Mouse (Mus musculus): ENCODE data around the gene Gramd4.

Gene Gramd4

GRCm38 (mm10) chr15:86119186-86119585 is 61.7 kb downstream of the Gramd4 start:
- Histone ChIP-seq H3K36me3 (ENCODE audit: control insufficient read depth, insufficient read depth, low read length, poor library complexity, severe bottlenecking) (peaks cover 6% of the 10 kb centered on the region), H3K27me3 (ENCODE audit: control insufficient read depth, insufficient read depth, low read length, poor library complexity, severe bottlenecking) (no peaks in the 10 kb centered on the region)
- no peak for DNase-seq (ENCODE audit: low read depth, low spot score)

- DNase-seq (ENCODE audit: low read depth, low spot score), result no peak
- Histone ChIP-seq H3K27me3 (ENCODE audit: control insufficient read depth, insufficient read depth, low read length, poor library complexity, severe bottlenecking) (no peaks in the 10 kb centered on the region), H3K36me3 (ENCODE audit: control insufficient read depth, insufficient read depth, low read length, poor library complexity, severe bottlenecking) (peaks cover 6% of the 10 kb centered on the region)
Observed at GRCm38 (mm10) chr15:86122261-86122949, 64.9 kb downstream of the Gramd4 start.

- peaks cover 4% of the 10 kb centered on the region for H3K36me3 ChIP-seq (ENCODE audit: control insufficient read depth, insufficient read depth, low read length, poor library complexity, severe bottlenecking)
- H3K27me3 ChIP-seq (ENCODE audit: control insufficient read depth, insufficient read depth, low read length, poor library complexity, severe bottlenecking), result no peaks in the 10 kb centered on the region
- no peak for DNase-seq (ENCODE audit: low read depth, low spot score)
Observed at GRCm38 (mm10) chr15:86123409-86123808, 65.9 kb downstream of the Gramd4 start.

GRCm38 (mm10) chr15:86124359-86124758 is 66.9 kb downstream of the Gramd4 start:
- no peaks in the 10 kb centered on the region for H3K27me3 ChIP-seq (ENCODE audit: control insufficient read depth, insufficient read depth, low read length, poor library complexity, severe bottlenecking)
- DNase-seq (ENCODE audit: low read depth, low spot score), result peak; percentile 87
- H3K36me3 ChIP-seq (ENCODE audit: control insufficient read depth, insufficient read depth, low read length, poor library complexity, severe bottlenecking), result peaks cover 3% of the 10 kb centered on the region

- DNase-seq (ENCODE audit: low read depth, low spot score), result no peak
- H3K36me3 ChIP-seq (ENCODE audit: control insufficient read depth, insufficient read depth, low read length, poor library complexity, severe bottlenecking), result peaks cover 3% of the 10 kb centered on the region
- no peaks in the 10 kb centered on the region for H3K27me3 ChIP-seq (ENCODE audit: control insufficient read depth, insufficient read depth, low read length, poor library complexity, severe bottlenecking)
Observed at GRCm38 (mm10) chr15:86129036-86129435, 71.5 kb downstream of the Gramd4 start.

GRCm38 (mm10) chr15:86130657-86131056 is 73.2 kb downstream of the Gramd4 start:
- Histone ChIP-seq H3K36me3 (ENCODE audit: control insufficient read depth, insufficient read depth, low read length, poor library complexity, severe bottlenecking) (peaks cover 3% of the 10 kb centered on the region), H3K27me3 (ENCODE audit: control insufficient read depth, insufficient read depth, low read length, poor library complexity, severe bottlenecking) (no peaks in the 10 kb centered on the region)
- no peak for DNase-seq (ENCODE audit: low read depth, low spot score)

GRCm38 (mm10) chr15:86134941-86135783 is 77.7 kb downstream of the Gramd4 start:
- DNase-seq (ENCODE audit: low read depth, low spot score), result peak; percentile 82
- Histone ChIP-seq H3K36me3 (ENCODE audit: control insufficient read depth, insufficient read depth, low read length, poor library complexity, severe bottlenecking) (peaks cover 3% of the 10 kb centered on the region; the same call in 1 of the 2 replicates), H3K27me3 (ENCODE audit: control insufficient read depth, insufficient read depth, low read length, poor library complexity, severe bottlenecking) (no peaks in the 10 kb centered on the region)

- H3K27me3 ChIP-seq (ENCODE audit: control insufficient read depth, insufficient read depth, low read length, poor library complexity, severe bottlenecking), result no peaks in the 10 kb centered on the region
- DNase-seq (ENCODE audit: low read depth, low spot score), result peak; percentile 61
Observed at GRCm38 (mm10) chr15:86137638-86138037, 80.1 kb downstream of the Gramd4 start.

GRCm38 (mm10) chr15:86140323-86140722 is 82.8 kb downstream of the Gramd4 start:
- Histone ChIP-seq H3K27me3 (ENCODE audit: control insufficient read depth, insufficient read depth, low read length, poor library complexity, severe bottlenecking) (no peaks in the 10 kb centered on the region), H3K36me3 (ENCODE audit: control insufficient read depth, insufficient read depth, low read length, poor library complexity, severe bottlenecking) (peaks cover 23% of the 10 kb centered on the region)
- DNase-seq (ENCODE audit: low read depth, low spot score), result peak; percentile 68

More at GRCm38 (mm10) chr15:86137638-86138037, 80.1 kb downstream of the Gramd4 start:
- H3K36me3 ChIP-seq (ENCODE audit: control insufficient read depth, insufficient read depth, low read length, poor library complexity, severe bottlenecking), result peaks cover 18% of the 10 kb centered on the region

GRCm38 (mm10) chr15:86144577-86144976 is 87.1 kb downstream of the Gramd4 start:
- DNase-seq (ENCODE audit: low read depth, low spot score), result no peak
- no peaks in the 10 kb centered on the region for H3K27me3 ChIP-seq (ENCODE audit: control insufficient read depth, insufficient read depth, low read length, poor library complexity, severe bottlenecking)
- peaks cover 43% of the 10 kb centered on the region for H3K36me3 ChIP-seq (ENCODE audit: control insufficient read depth, insufficient read depth, low read length, poor library complexity, severe bottlenecking)

GRCm38 (mm10) chr15:86145046-86145445 is 87.6 kb downstream of the Gramd4 start:
- peaks cover 43% of the 10 kb centered on the region for H3K36me3 ChIP-seq (ENCODE audit: control insufficient read depth, insufficient read depth, low read length, poor library complexity, severe bottlenecking)
- H3K27me3 ChIP-seq (ENCODE audit: control insufficient read depth, insufficient read depth, low read length, poor library complexity, severe bottlenecking), result no peaks in the 10 kb centered on the region
- no peak for DNase-seq (ENCODE audit: low read depth, low spot score)

GRCm38 (mm10) chr15:86146922-86147321 is 89.4 kb downstream of the Gramd4 start:
- Histone ChIP-seq H3K27me3 (ENCODE audit: control insufficient read depth, insufficient read depth, low read length, poor library complexity, severe bottlenecking) (no peaks in the 10 kb centered on the region), H3K36me3 (ENCODE audit: control insufficient read depth, insufficient read depth, low read length, poor library complexity, severe bottlenecking) (peaks cover 35% of the 10 kb centered on the region)
- DNase-seq (ENCODE audit: low read depth, low spot score), result no peak

GRCm38 (mm10) chr15:86150593-86150992 is 93.1 kb downstream of the Gramd4 start:
- peaks cover 36% of the 10 kb centered on the region for H3K36me3 ChIP-seq (ENCODE audit: control insufficient read depth, insufficient read depth, low read length, poor library complexity, severe bottlenecking)
- DNase-seq (ENCODE audit: low read depth, low spot score), result no peak
- no peaks in the 10 kb centered on the region for H3K27me3 ChIP-seq (ENCODE audit: control insufficient read depth, insufficient read depth, low read length, poor library complexity, severe bottlenecking)

- Histone ChIP-seq H3K27me3 (ENCODE audit: control insufficient read depth, insufficient read depth, low read length, poor library complexity, severe bottlenecking) (no peaks in the 10 kb centered on the region), H3K36me3 (ENCODE audit: control insufficient read depth, insufficient read depth, low read length, poor library complexity, severe bottlenecking) (peaks cover 29% of the 10 kb centered on the region)
- no peak for DNase-seq (ENCODE audit: low read depth, low spot score)
Observed at GRCm38 (mm10) chr15:86153481-86153960, 96.0 kb downstream of the Gramd4 start.

GRCm38 (mm10) chr15:86156492-86156891 is 99.0 kb downstream of the Gramd4 start:
- H3K36me3 ChIP-seq (ENCODE audit: control insufficient read depth, insufficient read depth, low read length, poor library complexity, severe bottlenecking), result peaks cover 27% of the 10 kb centered on the region
- H3K27me3 ChIP-seq (ENCODE audit: control insufficient read depth, insufficient read depth, low read length, poor library complexity, severe bottlenecking), result no peaks in the 10 kb centered on the region
- no peak for DNase-seq (ENCODE audit: low read depth, low spot score)
